13 mouse cellular contexts compared by ENCODE assay signal in the genomic region with DNA sequence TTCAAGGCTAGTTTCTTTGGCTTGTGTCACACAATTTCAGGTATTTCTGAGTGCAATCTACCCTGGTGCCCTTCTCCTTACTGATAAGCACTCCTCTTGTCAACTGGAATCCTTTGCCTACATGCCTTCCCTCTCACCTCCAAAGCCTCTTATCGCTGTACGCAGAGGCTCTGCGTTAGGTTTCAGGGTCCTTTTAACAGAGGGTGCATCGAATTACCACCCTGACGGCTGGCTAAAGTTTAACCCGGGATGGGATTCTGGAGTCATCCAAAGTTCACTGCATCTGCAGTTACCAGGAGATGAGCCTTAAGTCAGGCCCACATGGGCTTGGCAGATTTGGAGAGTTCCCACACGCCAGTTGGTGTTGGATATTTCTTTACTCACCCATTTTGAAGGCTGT. TPM values are rescaled to one million over a fixed set of nuclear protein-coding genes. Genes with fewer than 3 reads are reported as not detected.
DNase-seq lines count a peak whose midpoint lies in the region; ATAC-seq and TF ChIP-seq lines count a peak whose summit lies in the region.
"Had no signal": no experiment of that assay in that cellular context is flagged by ENCODE, and none has a peak within 500 bp of the region (broad histone marks: within the 10 kb centered on the region; RNA-seq: fewer than 3 reads in every experiment).

No protein-coding gene starts in this region.

- TF ChIP-seq EP300 in liver, postnatal 0 days (IDR thresholded peaks at IDR 0.05; ENCODE audit: low read depth) = no peak; the same call in 1 of the 2 replicates
- TF ChIP-seq EP300 in heart, adult 2 months (IDR thresholded peaks at IDR 0.05; ENCODE audit: insufficient read depth, low read depth, low read length) = no peak

- H3K9me3 ChIP-seq in heart, embryonic 13.5 days = no peaks in the 10 kb centered on the region
- no peaks in the 10 kb centered on the region for H3K9me3 ChIP-seq in liver, postnatal 0 days (ENCODE audit: low read length)
- H3K9me3 ChIP-seq: limb, embryonic 10.5 days; midbrain, embryonic 12.5 days had no signal

- no peak for TF ChIP-seq CTCF in kidney, adult 2 months (conservative IDR thresholded peaks at IDR 0.05; ENCODE audit: insufficient read depth, insufficient read length, low read depth, low read length)
- TF ChIP-seq CTCF in liver, postnatal 0 days (IDR thresholded peaks at IDR 0.05; ENCODE audit: low read depth) = no peak
- no peak for TF ChIP-seq CTCF in heart, adult 2 months (IDR thresholded peaks at IDR 0.05)

- WGBS in heart, embryonic 13.5 days = 34% methylated on average over 7 of the region's 7 CpGs
- 47% methylated on average over 7 of the region's 7 CpGs for WGBS in kidney, adult 2 months
- 52% methylated on average over 7 of the region's 7 CpGs for WGBS in liver, postnatal 0 days (ENCODE audit: insufficient replicate concordance)
- 63% methylated on average over 7 of the region's 7 CpGs for WGBS in heart, adult 2 months

- no peak for DNase-seq in heart, adult 8-10 months (ENCODE audit: low spot score)
- peak; percentile 88 for DNase-seq in kidney, adult 2 months
- peak; percentile 80 to 81 for DNase-seq in kidney, postnatal 36 days
- peak; percentile 24 for DNase-seq in liver, postnatal 0 days
- no peak for DNase-seq in heart, adult 2 months
- DNase-seq in neural tube, embryonic 10.5 days (ENCODE audit: extremely low spot score, low spot score) = no peak
- DNase-seq: cerebellum, adult 8-10 months; layer of hippocampus, postnatal 36 days had no signal

- H3K4me2 ChIP-seq in heart, embryonic 13.5 days = no peak overlapping the region
- H3K4me2 ChIP-seq in liver, postnatal 0 days (ENCODE audit: low read depth, low read length) = peak overlapping the region; percentile 51
- H3K4me2 ChIP-seq: midbrain, embryonic 12.5 days had no signal

- peaks cover 14% of the 10 kb centered on the region for H3K4me1 ChIP-seq in heart, embryonic 13.5 days
- H3K4me1 ChIP-seq in kidney, adult 2 months (ENCODE audit: control insufficient read depth, insufficient read depth, low read length) = peaks cover 13% of the 10 kb centered on the region; the same call in 1 of the 2 replicates
- peaks cover 7% of the 10 kb centered on the region for H3K4me1 ChIP-seq in liver, postnatal 0 days (ENCODE audit: insufficient read depth)
- no peaks in the 10 kb centered on the region for H3K4me1 ChIP-seq in heart, adult 2 months (ENCODE audit: control insufficient read depth, insufficient read depth, low read length)
- H3K4me1 ChIP-seq: midbrain, embryonic 12.5 days had no signal

- TF ChIP-seq POLR2A in kidney, adult 2 months (IDR thresholded peaks at IDR 0.05; ENCODE audit: low read depth, low read length) = no peak
- no peak for TF ChIP-seq POLR2A in heart, adult 2 months (IDR thresholded peaks at IDR 0.05; ENCODE audit: insufficient read depth, low read depth, low read length)

- H3K36me3 ChIP-seq in heart, embryonic 13.5 days = no peaks in the 10 kb centered on the region
- H3K36me3 ChIP-seq in kidney, adult 2 months (ENCODE audit: control insufficient read depth, insufficient read depth, low read length) = no peaks in the 10 kb centered on the region
- no peaks in the 10 kb centered on the region for H3K36me3 ChIP-seq in liver, postnatal 0 days (replicated peaks; ENCODE audit: insufficient read depth, low read length)
- no peaks in the 10 kb centered on the region for H3K36me3 ChIP-seq in heart, adult 2 months (ENCODE audit: control insufficient read depth, insufficient read depth, low read length)
- H3K36me3 ChIP-seq: limb, embryonic 10.5 days; midbrain, embryonic 12.5 days had no signal

- no peak overlapping the region for H3K27ac ChIP-seq in heart, embryonic 13.5 days (replicated peaks)
- H3K27ac ChIP-seq in kidney, adult 2 months (ENCODE audit: insufficient read depth, low read depth, low read length) = peak overlapping the region; percentile 45; the same call in 1 of the 2 replicates
- peak overlapping the region; percentile 67 for H3K27ac ChIP-seq in liver, postnatal 0 days (ENCODE audit: low read depth)
- H3K27ac ChIP-seq in heart, adult 2 months = no peak overlapping the region
- H3K27ac ChIP-seq: hindbrain, postnatal 0 days; limb, embryonic 10.5 days; midbrain, embryonic 12.5 days had no signal

- H3K9ac ChIP-seq in heart, embryonic 13.5 days = 0 out of 2 replicates have a peak overlapping the region, but pooled peaks have one; percentile 33
- H3K9ac ChIP-seq in liver, postnatal 0 days (replicated peaks) = 0 out of 2 replicates have a peak overlapping the region, but pooled peaks have one; percentile 26
- no peak overlapping the region for H3K9ac ChIP-seq in heart, adult 2 months (ENCODE audit: low read depth, low read length)
- H3K9ac ChIP-seq: midbrain, embryonic 12.5 days had no signal

- H3K79me2 ChIP-seq in heart, adult 2 months (replicated peaks; ENCODE audit: control insufficient read depth, insufficient read depth, low read length) = no peaks in the 10 kb centered on the region

- intact Hi-C loops in heart, adult 2 months (cut with DNase I) = no loop called here

- H3K27me3 ChIP-seq in heart, embryonic 13.5 days (replicated peaks) = no peaks in the 10 kb centered on the region
- no peaks in the 10 kb centered on the region for H3K27me3 ChIP-seq in kidney, adult 2 months (replicated peaks; ENCODE audit: control insufficient read depth, insufficient read depth, low read length)
- no peaks in the 10 kb centered on the region for H3K27me3 ChIP-seq in liver, postnatal 0 days (ENCODE audit: insufficient read depth, low read length)
- no peaks in the 10 kb centered on the region for H3K27me3 ChIP-seq in heart, adult 2 months (ENCODE audit: control insufficient read depth, insufficient read depth, low read length)
- H3K27me3 ChIP-seq: midbrain, embryonic 12.5 days had no signal

- no peak overlapping the region for H3K4me3 ChIP-seq in heart, embryonic 13.5 days
- H3K4me3 ChIP-seq in kidney, adult 2 months (ENCODE audit: insufficient read depth, low read depth, low read length) = no peak overlapping the region
- H3K4me3 ChIP-seq in liver, postnatal 0 days (ENCODE audit: low read depth, low read length) = no peak overlapping the region
- no peak overlapping the region for H3K4me3 ChIP-seq in heart, adult 2 months
- H3K4me3 ChIP-seq: limb, embryonic 10.5 days; midbrain, embryonic 12.5 days had no signal

- no peak for ATAC-seq in heart, embryonic 13.5 days (ENCODE audit: extremely low read depth, insufficient number of reproducible peaks, low FRiP score, low TSS enrichment)
- peak; percentile 70 for ATAC-seq in liver, postnatal 0 days
- no peak for ATAC-seq in activated CD4-positive, CD25-positive, alpha-beta regulatory T cell, adult 4 months
- ATAC-seq: hindbrain, postnatal 0 days had no signal

RNA-seq across cellular contexts. Expression of gene Cdk1, which starts 47.1 kb away (rescaled TPM):
- 344 and 384 TPM in 2 replicates for polyA plus RNA-seq in heart, embryonic 13.5 days (2015; fragmentation: Nextera tagmentation; extraction: Ambion mirVana)
- total RNA-seq in heart, adult 8-10 months (2022) = 1 to 10 TPM in 1 of 4 experiments, under 1 TPM in 3; 0.44 to 1.3 (median 0.47) TPM
- 1.7 and 2.6 TPM in 2 replicates for polyA plus RNA-seq in kidney, adult 2 months (2012; rRNA removed)
- 153 and 171 TPM in 2 replicates for polyA plus RNA-seq in liver, postnatal 0 days (2015; fragmentation: Nextera tagmentation; extraction: Ambion mirVana)
- total RNA-seq in heart, adult 2 months (2021) = 1 to 10 TPM in 1 of 2 experiments, under 1 TPM in 1; 0.52 to 1.1 TPM
- polyA plus RNA-seq in heart, adult 2 months (2012; rRNA removed) = 1.1 and 3.2 TPM in 2 replicates
- 10 to 100 TPM; 38.3 to 42.9 TPM for polyA plus RNA-seq in activated CD4-positive, CD25-positive, alpha-beta regulatory T cell, adult 4 months (2017; shearing (Covaris generic))

Comparison
In these comparisons a context has a peak if more than half of its experiments do, and no peak if none do; other contexts are left out.
1. H3K27ac ChIP-seq: peak in kidney, adult 2 months (single experiment) and liver, postnatal 0 days (single experiment); none in heart, embryonic 13.5 days (single experiment) and heart, adult 2 months (single experiment).
2. DNase-seq: peak in kidney, adult 2 months (single experiment), kidney, postnatal 36 days (2 of 2) and liver, postnatal 0 days (single experiment); none in heart, adult 8-10 months (single experiment), heart, adult 2 months (0 of 2) and neural tube, embryonic 10.5 days (single experiment).